Mouse (Mus musculus) thymus, postnatal 25 days (tissue): Measurements from ENCODE around the gene Ess2.

Experiments
- DNase-seq: peaks from one replicate; pipeline ENCODE4 v3.0.0; 2022

Gene Ess2

GRCm38 (mm10) chr16:17921325-17922162, 10.4 kb upstream of the Ess2 start:
- DNase-seq, result peak; percentile 93

- no peak for DNase-seq
These were observed 9.4 kb upstream of the Ess2 start for GRCm38 (mm10) chr16:17920586-17920985.

GRCm38 (mm10) chr16:17914307-17915249, 3.4 kb upstream of the Ess2 start, which contains the start of gene Gsc2:
TSS of gene Gsc2 (minus strand) at chr16:17915059.
- peak; percentile 28 for DNase-seq

- no peak for DNase-seq
These were observed 12.7 kb downstream of the Ess2 start, which contains the start of the genes Dgcr2 and Tssk2 for GRCm38 (mm10) chr16:17898462-17898861. TSS of gene Dgcr2 (minus strand) at chr16:17898562. TSS of gene Tssk2 (plus strand) at chr16:17898637.

GRCm38 (mm10) chr16:17896091-17896490, 15.1 kb downstream of the Ess2 start:
- DNase-seq, result no peak

GRCm38 (mm10) chr16:17893923-17894322, 17.2 kb downstream of the Ess2 start, which contains the start of gene Tssk1:
TSS of gene Tssk1 (plus strand) at chr16:17894223.
- DNase-seq, result no peak

GRCm38 (mm10) chr16:17892606-17893005, 18.5 kb downstream of the Ess2 start:
- DNase-seq, result no peak

GRCm38 (mm10) chr16:17891567-17891959, 19.6 kb downstream of the Ess2 start, which contains the start of gene Gm20518:
TSS of gene Gm20518 (minus strand) at chr16:17891671.
- DNase-seq, result peak; percentile 100

GRCm38 (mm10) chr16:17890917-17891566, 20.1 kb downstream of the Ess2 start:
- DNase-seq, result no peak

GRCm38 (mm10) chr16:17890342-17890727, 20.8 kb downstream of the Ess2 start:
- DNase-seq, result peak; percentile 4

- no peak for DNase-seq
These were observed 21.3 kb downstream of the Ess2 start for GRCm38 (mm10) chr16:17889689-17890341.

GRCm38 (mm10) chr16:17884116-17884515, 27.0 kb downstream of the Ess2 start:
- no peak for DNase-seq

- DNase-seq, result no peak
These were observed 29.0 kb downstream of the Ess2 start for GRCm38 (mm10) chr16:17882196-17882595.

GRCm38 (mm10) chr16:17879571-17879970, 31.6 kb downstream of the Ess2 start:
- DNase-seq, result no peak

GRCm38 (mm10) chr16:17876096-17876495, 35.1 kb downstream of the Ess2 start:
- no peak for DNase-seq

GRCm38 (mm10) chr16:17875174-17875573, 36.0 kb downstream of the Ess2 start:
- no peak for DNase-seq

- DNase-seq, result no peak
These were observed 38.2 kb downstream of the Ess2 start for GRCm38 (mm10) chr16:17872995-17873394.

GRCm38 (mm10) chr16:17871248-17871647, 39.9 kb downstream of the Ess2 start:
- DNase-seq, result no peak

- DNase-seq, result no peak
These were observed 45.4 kb downstream of the Ess2 start for GRCm38 (mm10) chr16:17865770-17866169.

- no peak for DNase-seq
These were observed 45.9 kb downstream of the Ess2 start for GRCm38 (mm10) chr16:17865293-17865692.

GRCm38 (mm10) chr16:17858592-17858991, 52.6 kb downstream of the Ess2 start:
- DNase-seq, result peak; percentile 19

GRCm38 (mm10) chr16:17857157-17857556, 54.0 kb downstream of the Ess2 start:
- DNase-seq, result no peak
